Mouse (Mus musculus) spleen, adult 12 weeks (tissue): ENCODE measurements around the gene Src.
"Not testable (repeated sequence)": the region's sequence is repeated elsewhere in the genome, so short reads cannot be mapped to it uniquely, and the experiment has no call there.

Experiments
- DNase-seq: peaks from one replicate; pipeline ENCODE4 v3.0.0; 2022; ENCODE audit warnings: low spot score

Src gene

GRCm38 (mm10) chr2:157479858-157480568, 61.8 kb downstream of the Src start:
- no peak for DNase-seq

DNA sequence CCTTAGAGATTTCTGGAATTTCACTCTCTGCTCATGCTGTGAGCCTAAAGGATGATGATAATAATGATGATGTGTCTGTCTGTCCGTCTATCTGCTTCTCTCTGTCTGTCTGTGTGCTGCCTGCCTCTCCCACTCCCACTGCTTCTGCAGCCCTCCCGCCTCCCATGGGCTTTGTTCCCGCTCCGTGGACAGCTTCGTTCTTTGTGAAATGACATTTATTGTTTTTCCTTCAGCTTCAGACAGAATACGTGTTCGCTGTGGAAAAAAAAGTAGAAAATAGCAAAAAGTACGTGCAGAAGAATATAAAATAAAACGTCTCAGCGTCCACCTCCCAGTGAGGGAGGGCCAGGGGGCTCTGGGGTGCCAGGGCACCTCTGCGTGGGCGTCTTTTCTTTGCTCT, 64.5 kb downstream of the Src start:
- no peak for DNase-seq

DNA sequence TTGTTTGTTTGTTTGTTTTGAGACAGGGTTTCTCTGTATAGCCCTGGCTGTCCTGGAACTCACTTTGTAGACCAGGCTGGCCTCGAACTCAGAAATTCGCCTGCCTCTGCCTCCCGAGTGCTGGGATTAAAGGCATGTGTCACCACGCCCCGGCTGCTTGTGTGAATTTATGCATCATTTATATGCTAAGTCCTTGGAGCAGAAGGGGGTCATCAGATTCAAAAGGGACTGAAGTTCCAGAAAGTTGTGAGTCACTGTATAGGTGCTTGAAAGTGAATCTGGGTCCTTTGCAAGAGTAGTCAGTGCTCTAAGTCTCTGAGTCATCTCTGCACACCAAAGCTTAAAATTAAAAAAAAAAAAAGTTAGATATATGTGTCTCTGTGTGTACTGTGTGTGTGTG, 68.3 kb downstream of the Src start:
- DNase-seq, result not testable (repeated sequence)

DNA sequence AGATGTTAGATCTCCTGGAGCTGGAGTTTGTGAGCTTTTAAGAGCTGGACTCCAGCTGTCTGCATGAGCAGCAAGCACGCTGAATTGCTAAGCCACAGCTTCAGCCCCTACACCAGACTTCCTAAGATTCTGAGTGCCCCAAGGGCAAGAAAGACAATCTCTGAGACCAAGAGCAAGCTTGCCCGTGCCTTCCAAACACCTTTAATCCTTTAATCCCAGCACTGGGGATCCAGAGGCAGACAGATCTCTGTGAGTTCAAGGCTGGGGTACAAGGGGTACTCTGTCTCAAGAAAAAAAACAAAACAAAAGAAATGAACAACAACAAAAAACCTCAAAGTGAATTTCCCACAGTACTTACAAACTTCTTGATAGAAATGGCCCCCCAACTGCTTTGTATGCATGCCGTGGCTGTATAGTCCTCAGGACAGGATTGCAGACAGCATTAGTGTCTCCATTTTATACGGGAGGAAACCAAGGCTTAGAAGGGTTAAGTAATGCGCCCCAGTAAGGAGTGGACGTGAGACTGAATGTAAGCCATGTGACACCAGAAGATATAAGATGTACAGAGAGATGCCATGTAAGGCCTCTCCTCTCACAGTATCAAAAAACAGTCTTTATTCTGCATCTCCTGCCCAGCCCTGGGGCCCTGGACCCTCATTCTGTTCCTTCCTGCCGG, 68.9 kb downstream of the Src start:
- DNase-seq, result no peak

DNA sequence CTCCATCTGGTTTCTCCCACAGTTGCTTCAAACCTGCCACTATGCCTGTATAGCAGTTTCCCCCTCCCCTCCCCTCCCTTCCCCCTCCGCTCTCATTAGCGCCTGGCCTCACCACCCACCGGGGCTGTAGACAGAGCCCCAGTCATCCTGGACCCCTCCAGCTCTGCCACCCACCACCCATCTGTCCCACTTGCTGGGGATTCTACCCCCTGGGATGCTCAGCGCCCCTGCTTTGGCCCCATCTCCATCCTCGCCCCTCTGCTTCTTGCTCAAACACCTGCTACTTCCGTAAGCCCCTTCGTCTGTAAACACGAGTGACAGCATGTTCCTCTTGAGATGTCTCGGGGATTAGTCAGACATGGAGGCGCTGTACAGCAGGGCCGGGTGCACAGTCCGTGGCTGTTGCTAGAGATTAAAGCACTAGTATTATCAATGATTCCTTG, 69.5 kb downstream of the Src start:
- no peak for DNase-seq

GRCm38 (mm10) chr2:157493240-157493639, 75.0 kb downstream of the Src start:
- DNase-seq, result no peak

DNA sequence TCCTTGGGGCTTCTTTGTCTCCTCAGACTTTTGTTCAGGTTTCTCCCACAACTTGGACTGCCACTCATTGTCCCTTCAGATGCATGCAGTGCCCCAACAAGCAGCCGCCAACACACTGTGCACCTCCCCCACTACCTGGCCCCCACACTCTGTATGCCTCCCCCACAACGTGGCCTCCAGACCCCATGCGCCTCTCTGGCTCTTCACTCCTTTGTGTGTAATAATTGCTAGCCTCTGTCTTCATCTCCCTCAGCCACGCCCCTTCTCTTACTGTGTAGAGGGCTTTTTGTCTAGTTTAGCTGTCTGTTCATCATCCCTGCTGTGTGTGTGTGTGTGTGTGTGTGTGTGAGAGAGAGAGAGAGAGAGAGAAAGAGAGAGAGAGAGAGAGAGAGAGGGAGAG, 80.3 kb downstream of the Src start:
- DNase-seq, result no peak

GRCm38 (mm10) chr2:157500364-157500763, 82.1 kb downstream of the Src start:
- no peak for DNase-seq

GRCm38 (mm10) chr2:157501324-157501723, 83.1 kb downstream of the Src start:
- DNase-seq, result no peak

- DNase-seq, result no peak
These were observed 88.5 kb downstream of the Src start for GRCm38 (mm10) chr2:157506779-157507178.

GRCm38 (mm10) chr2:157509182-157509581, 90.9 kb downstream of the Src start:
- no peak for DNase-seq

- DNase-seq, result no peak
These were observed 91.8 kb downstream of the Src start for GRCm38 (mm10) chr2:157510031-157510430.

DNA sequence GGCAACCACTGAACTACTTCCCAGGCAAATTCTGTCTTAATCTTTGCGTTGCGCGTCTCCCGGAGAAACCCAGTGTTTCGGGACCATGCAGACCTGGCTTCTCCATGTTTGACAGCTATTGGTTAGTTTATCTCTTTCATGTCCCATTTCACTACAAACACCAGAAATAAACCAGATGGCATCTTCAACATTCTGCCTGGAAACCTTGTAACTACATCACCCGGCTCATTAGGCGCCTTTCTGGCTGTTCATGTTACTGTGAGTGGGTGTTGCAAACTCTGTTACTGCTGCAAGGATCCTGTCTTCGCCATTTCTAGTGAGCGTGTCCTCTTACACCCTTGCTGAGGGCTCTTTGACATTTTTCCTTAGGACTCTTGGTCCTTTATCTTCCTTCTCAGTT, 94.6 kb downstream of the Src start:
- DNase-seq, result no peak

- DNase-seq, result no peak
These were observed 95.5 kb downstream of the Src start for GRCm38 (mm10) chr2:157513737-157514208.

DNA sequence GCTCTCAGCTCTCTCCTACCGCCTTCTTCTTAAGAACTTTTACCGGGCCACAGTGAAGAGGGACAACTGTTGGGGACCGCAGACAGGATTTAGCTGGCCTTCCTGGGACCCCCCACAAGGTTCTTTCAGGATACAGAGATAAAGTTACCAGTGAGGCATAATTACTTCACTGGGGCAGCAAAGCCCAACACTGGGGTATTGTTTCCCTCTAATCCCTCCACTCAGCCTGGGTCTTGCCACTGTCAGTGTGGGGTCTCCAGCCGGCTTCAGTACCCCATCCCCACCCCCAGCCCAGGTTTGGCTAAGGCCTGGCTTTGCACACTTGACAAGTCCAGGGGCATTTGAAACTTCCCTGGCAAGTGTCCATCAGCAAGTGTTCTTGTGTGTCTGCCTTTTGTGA, 96.1 kb downstream of the Src start:
- DNase-seq, result no peak

DNA sequence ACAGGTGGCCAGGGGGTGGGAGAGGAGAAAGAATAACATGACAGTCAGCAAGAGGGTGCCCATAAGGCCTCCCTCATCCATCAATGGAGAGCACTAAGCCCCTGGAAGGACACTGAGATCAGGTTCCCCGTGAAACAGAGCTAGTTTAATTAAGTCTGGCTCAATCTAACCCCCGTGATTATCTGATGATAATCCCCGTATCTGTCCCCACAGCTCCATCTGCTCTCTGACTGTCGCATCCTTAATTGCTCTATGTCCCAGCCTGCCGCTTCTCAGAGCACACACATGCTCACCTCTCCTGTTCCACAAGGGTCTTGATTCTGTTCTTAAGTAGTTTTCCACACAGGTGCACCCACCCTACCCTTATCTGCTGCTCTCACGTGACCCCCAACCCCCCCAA, 99.3 kb downstream of the Src start:
- DNase-seq, result no peak

DNA sequence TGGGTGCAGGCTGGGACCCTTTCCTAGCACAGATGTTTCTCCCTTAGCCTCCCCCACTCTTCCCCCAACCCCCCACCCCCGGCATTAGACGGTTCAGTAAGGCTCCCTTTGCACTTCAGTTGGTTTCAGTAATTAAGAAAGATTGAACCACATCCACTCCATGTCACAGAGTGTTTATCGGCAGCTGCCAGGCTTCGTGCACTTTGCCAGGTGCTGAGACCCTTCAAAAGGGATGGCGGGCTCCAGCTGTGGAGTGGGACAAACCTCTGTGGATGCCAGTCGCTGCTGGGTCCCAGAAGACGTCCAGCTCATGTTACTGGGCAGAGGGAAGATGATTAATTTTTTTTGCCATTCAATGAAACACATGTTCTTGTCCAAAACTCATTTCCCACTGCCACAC, 100.2 kb downstream of the Src start:
- no peak for DNase-seq

DNA sequence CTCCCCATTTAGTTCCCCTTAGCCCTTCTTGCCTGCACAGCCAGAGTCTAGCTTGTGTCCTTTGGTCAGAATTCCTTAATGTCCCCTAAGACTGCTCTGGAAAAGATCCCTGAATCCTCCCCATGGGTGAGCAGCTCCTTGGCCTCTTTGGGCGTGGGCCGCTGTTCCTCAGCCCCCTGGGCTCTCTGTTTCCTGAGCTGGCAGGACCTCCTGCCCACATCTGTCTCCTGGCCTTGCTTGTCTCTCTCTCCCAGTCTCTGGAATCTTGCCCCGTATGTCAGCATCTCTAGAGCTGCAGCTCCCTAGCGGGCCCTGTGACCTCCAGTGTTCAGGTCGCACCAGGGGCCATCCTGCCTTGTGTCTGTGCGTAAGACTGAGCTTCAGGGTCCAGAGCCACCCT, 101.2 kb downstream of the Src start:
- no peak for DNase-seq

- no peak for DNase-seq
These were observed 102.3 kb downstream of the Src start for GRCm38 (mm10) chr2:157520496-157520895.
